Mouse (Mus musculus): ENCODE results near the gene Acox2. TPM values are rescaled to one million over a fixed set of nuclear protein-coding genes. Genes with fewer than 3 reads are reported as not detected.
"Not testable (repeated sequence)": the region's sequence is repeated elsewhere in the genome, so short reads cannot be mapped to it uniquely, and the experiment has no call there.

The Acox2 gene
- polyA plus RNA-seq, 1 experiment from 2014 or later = 1.5 TPM

DNA sequence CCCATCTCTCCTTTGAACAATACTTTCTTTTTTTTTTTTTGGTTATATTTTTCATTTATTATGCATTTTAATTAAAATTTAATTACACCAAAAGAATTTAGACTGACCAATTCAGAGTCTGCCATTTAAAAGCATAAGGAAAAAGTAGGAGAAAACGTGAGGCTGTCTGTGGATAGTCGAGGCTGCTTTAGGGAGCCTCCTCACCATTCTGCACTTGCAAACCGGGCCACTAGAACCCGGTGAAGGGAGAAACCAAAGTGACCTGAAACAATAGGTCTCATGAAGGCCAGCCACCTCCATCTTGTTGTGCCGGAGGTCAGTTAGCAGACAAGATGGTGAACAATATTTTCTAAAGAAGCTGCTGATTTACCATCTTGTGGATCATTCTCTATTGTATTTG lies 27.4 kb upstream of the Acox2 start:
- ATAC-seq (ENCODE audit: low read depth); H3K4me1 ChIP-seq (ENCODE audit: control insufficient read depth, insufficient read depth, low read length); H3K4me3 ChIP-seq (ENCODE audit: low read depth, low read length); H3K9ac ChIP-seq (ENCODE audit: low read depth, low read length); DNase-seq (ENCODE audit: low spot score); H3K27ac ChIP-seq (replicated peaks; ENCODE audit: low read depth, low read length); H3K9me3 ChIP-seq (ENCODE audit: control insufficient read depth, low read length); H3K27me3 ChIP-seq (replicated peaks; ENCODE audit: control insufficient read depth, insufficient read depth, low read length); H3K4me2 ChIP-seq (ENCODE audit: low read depth, low read length); H3K36me3 ChIP-seq (ENCODE audit: control insufficient read depth, insufficient read depth, low read length): not testable (repeated sequence)
- 82% methylated on average over 5 of the region's 5 CpGs for WGBS

DNA sequence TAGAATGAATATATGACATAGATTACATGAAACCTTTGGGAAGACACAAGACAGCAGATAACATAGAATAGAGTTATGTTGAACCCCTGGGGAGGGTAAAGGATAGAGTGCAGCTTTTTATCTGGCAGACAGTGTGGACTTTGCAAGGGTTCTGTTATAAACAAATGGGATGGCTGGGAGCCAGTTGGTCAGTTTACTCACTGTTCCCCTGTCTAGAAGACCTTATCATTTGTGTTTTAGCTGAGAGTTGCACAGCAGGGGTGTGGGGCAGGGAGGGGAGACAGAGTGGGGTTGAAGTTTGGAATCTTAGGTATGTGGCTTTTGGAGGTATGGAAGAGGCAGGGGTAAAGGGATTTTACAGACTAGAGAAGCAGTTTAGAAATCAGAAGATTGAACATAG lies 24.6 kb upstream of the Acox2 start:
- no peaks in the 10 kb centered on the region for H3K27me3 ChIP-seq (replicated peaks; ENCODE audit: control insufficient read depth, insufficient read depth, low read length)
- DNase-seq (ENCODE audit: low spot score) (no peak), ATAC-seq (ENCODE audit: low read depth) (no peak)
- 0 out of 2 replicates have a peak, but pooled peaks cover 4% of the 10 kb centered on the region for H3K9me3 ChIP-seq (ENCODE audit: control insufficient read depth, low read length)
- no peaks in the 10 kb centered on the region for H3K36me3 ChIP-seq (ENCODE audit: control insufficient read depth, insufficient read depth, low read length)
- H3K4me3 ChIP-seq (ENCODE audit: low read depth, low read length) = no peak overlapping the region
- no peak overlapping the region for H3K4me2 ChIP-seq (ENCODE audit: low read depth, low read length)
- H3K4me1 ChIP-seq (ENCODE audit: control insufficient read depth, insufficient read depth, low read length) = no peaks in the 10 kb centered on the region
- H3K27ac ChIP-seq (replicated peaks; ENCODE audit: low read depth, low read length) = no peak overlapping the region
- H3K9ac ChIP-seq (ENCODE audit: low read depth, low read length) = no peak overlapping the region

DNA sequence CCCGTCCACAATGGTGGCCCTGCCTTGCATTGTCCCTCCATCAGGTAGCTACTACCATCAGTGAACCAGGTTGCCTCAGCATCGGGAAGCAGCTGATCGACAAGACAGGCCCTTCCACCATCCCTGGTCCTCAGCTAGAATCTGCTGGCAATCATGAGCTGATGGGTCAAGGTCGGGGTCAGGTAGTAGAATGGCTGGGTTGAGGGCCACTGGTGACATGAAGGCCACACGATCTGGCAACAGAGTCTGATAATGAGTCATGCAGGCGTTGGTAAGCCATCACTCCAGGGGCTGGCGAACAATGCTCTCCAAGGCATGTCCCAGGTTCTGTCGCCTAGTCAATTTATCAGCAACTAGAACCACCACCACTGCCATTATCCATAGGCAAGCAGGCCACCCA lies 12.1 kb upstream of the Acox2 start:
- 88% methylated on average over 8 of the region's 8 CpGs for WGBS
- not testable (repeated sequence) for ATAC-seq (ENCODE audit: low read depth); DNase-seq (ENCODE audit: low spot score)

DNA sequence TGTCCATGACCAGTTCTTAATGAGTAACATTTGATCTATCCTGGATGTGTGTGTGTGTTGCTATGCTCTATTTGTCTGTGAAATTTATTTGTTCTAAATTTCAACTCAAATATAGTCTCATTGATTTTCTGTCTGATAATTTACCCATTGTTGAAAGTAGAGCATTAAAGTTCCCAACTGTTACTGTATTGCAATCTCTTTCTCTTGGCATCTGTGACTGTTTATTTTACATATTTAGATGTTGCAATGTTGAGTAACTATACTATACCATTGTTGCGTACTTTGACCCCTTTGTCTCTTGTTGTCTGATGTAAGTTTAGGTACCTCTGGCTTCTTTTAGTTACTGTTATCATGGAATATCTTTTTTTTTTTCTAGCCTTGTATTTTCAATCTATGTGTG lies 5.2 kb upstream of the Acox2 start:
- no peak overlapping the region for H3K9ac ChIP-seq (ENCODE audit: low read depth, low read length)
- H3K27me3 ChIP-seq (replicated peaks; ENCODE audit: control insufficient read depth, insufficient read depth, low read length) = no peaks in the 10 kb centered on the region
- WGBS = 86% methylated on average over 1 of the region's 1 CpGs
- no peak overlapping the region for H3K4me3 ChIP-seq (ENCODE audit: low read depth, low read length)
- H3K27ac ChIP-seq (replicated peaks; ENCODE audit: low read depth, low read length) = no peak overlapping the region
- H3K36me3 ChIP-seq (ENCODE audit: control insufficient read depth, insufficient read depth, low read length) = no peaks in the 10 kb centered on the region
- DNase-seq (ENCODE audit: low spot score) (no peak), ATAC-seq (ENCODE audit: low read depth) (no peak)
- no peaks in the 10 kb centered on the region for H3K4me1 ChIP-seq (ENCODE audit: control insufficient read depth, insufficient read depth, low read length)
- H3K9me3 ChIP-seq (ENCODE audit: control insufficient read depth, low read length) = no peaks in the 10 kb centered on the region
- no peak overlapping the region for H3K4me2 ChIP-seq (ENCODE audit: low read depth, low read length)

More for the DNA sequence above, 12.1 kb upstream of the Acox2 start:
- H3K9ac ChIP-seq (ENCODE audit: low read depth, low read length); H3K9me3 ChIP-seq (ENCODE audit: control insufficient read depth, low read length); H3K36me3 ChIP-seq (ENCODE audit: control insufficient read depth, insufficient read depth, low read length); H3K27ac ChIP-seq (replicated peaks; ENCODE audit: low read depth, low read length); H3K27me3 ChIP-seq (replicated peaks; ENCODE audit: control insufficient read depth, insufficient read depth, low read length); H3K4me2 ChIP-seq (ENCODE audit: low read depth, low read length); H3K4me1 ChIP-seq (ENCODE audit: control insufficient read depth, insufficient read depth, low read length); H3K4me3 ChIP-seq (ENCODE audit: low read depth, low read length): not testable (repeated sequence)

DNA sequence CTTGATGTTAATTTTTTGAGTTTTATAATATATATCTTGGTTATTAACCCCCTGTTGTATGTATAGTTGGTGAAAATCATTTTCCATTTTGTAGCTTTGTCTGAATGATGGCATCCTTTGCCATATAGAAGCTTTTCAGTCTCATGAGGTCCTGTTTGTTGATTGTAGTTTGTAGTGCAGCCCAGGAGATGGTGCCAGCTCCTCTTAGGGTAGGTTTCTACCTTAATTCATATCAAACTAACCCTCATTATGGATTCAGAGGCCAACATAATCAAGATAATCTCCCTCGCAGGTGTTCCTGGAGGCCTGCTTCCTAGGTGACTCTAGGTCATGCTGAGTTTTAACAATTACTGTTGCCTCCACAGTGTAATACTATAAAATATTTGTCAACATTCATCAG lies 3.1 kb upstream of the Acox2 start:
- Histone ChIP-seq H3K4me2 (ENCODE audit: low read depth, low read length) (no peak overlapping the region), H3K9ac (ENCODE audit: low read depth, low read length) (no peak overlapping the region), H3K4me3 (ENCODE audit: low read depth, low read length) (no peak overlapping the region), H3K36me3 (ENCODE audit: control insufficient read depth, insufficient read depth, low read length) (no peaks in the 10 kb centered on the region), H3K9me3 (ENCODE audit: control insufficient read depth, low read length) (no peaks in the 10 kb centered on the region), H3K4me1 (ENCODE audit: control insufficient read depth, insufficient read depth, low read length) (no peaks in the 10 kb centered on the region), H3K27me3 (replicated peaks; ENCODE audit: control insufficient read depth, insufficient read depth, low read length) (no peaks in the 10 kb centered on the region), H3K27ac (replicated peaks; ENCODE audit: low read depth, low read length) (no peak overlapping the region)
- DNase-seq (ENCODE audit: low spot score) = no peak
- no peak for ATAC-seq (ENCODE audit: low read depth)
- WGBS = 33% methylated on average over 1 of the region's 1 CpGs

DNA sequence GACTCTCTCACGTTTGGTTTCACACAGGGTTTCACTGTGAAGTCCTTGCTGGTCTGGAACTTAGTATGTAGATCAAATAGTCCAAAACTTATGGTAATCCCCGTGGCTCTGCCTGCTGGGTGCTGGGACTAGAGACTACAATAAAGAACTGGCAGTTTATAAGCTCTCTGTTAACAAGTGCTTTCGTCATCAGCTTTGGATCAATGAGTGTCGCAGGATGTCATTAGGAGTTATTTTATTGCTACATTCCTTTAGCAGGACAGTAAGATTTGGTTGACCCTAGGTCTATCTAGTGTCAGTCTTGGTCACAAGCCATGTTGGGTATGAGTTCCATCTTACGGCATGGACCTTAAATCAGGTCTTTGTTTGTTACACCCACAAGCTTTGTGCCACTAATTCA lies 1.1 kb upstream of the Acox2 start:
- Histone ChIP-seq H3K36me3 (ENCODE audit: control insufficient read depth, insufficient read depth, low read length) (no peaks in the 10 kb centered on the region), H3K9me3 (ENCODE audit: control insufficient read depth, low read length) (no peaks in the 10 kb centered on the region), H3K27me3 (replicated peaks; ENCODE audit: control insufficient read depth, insufficient read depth, low read length) (no peaks in the 10 kb centered on the region), H3K4me2 (ENCODE audit: low read depth, low read length) (no peak overlapping the region), H3K4me3 (ENCODE audit: low read depth, low read length) (no peak overlapping the region), H3K4me1 (ENCODE audit: control insufficient read depth, insufficient read depth, low read length) (no peaks in the 10 kb centered on the region), H3K27ac (replicated peaks; ENCODE audit: low read depth, low read length) (no peak overlapping the region), H3K9ac (ENCODE audit: low read depth, low read length) (no peak overlapping the region)
- WGBS = 79% methylated on average over 5 of the region's 5 CpGs
- ATAC-seq (ENCODE audit: low read depth) (no peak), DNase-seq (ENCODE audit: low spot score) (no peak)

DNA sequence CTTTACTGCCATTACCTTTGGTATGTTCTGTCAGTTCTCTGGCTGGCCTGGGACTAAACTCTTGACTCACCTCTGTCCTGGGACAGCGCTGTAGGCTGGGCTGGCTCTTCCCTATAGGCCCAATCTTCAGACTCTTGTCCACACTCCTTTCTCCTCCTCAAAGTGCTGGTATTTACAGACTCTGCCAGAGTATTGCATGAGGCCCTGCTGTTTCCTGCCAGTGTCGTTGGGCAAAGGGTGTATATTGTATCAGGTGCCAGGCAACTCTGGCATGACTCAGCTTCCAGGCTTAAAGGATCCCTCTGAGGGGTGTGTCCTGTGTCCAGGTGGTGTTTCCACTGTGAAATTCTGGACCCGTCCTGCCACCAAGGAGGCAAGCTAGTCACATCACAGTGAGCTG lies 401 bp downstream of the Acox2 start:
- H3K9ac ChIP-seq (ENCODE audit: low read depth, low read length) = no peak overlapping the region
- H3K36me3 ChIP-seq (ENCODE audit: control insufficient read depth, insufficient read depth, low read length) = no peaks in the 10 kb centered on the region
- 81% methylated on average over 3 of the region's 3 CpGs for WGBS
- no peak overlapping the region for H3K4me2 ChIP-seq (ENCODE audit: low read depth, low read length)
- no peak overlapping the region for H3K27ac ChIP-seq (replicated peaks; ENCODE audit: low read depth, low read length)
- no peaks in the 10 kb centered on the region for H3K27me3 ChIP-seq (replicated peaks; ENCODE audit: control insufficient read depth, insufficient read depth, low read length)
- DNase-seq (ENCODE audit: low spot score) = no peak
- no peak for ATAC-seq (ENCODE audit: low read depth)
- no peak overlapping the region for H3K4me3 ChIP-seq (ENCODE audit: low read depth, low read length)
- H3K4me1 ChIP-seq (ENCODE audit: control insufficient read depth, insufficient read depth, low read length) = no peaks in the 10 kb centered on the region
- H3K9me3 ChIP-seq (ENCODE audit: control insufficient read depth, low read length) = no peaks in the 10 kb centered on the region

DNA sequence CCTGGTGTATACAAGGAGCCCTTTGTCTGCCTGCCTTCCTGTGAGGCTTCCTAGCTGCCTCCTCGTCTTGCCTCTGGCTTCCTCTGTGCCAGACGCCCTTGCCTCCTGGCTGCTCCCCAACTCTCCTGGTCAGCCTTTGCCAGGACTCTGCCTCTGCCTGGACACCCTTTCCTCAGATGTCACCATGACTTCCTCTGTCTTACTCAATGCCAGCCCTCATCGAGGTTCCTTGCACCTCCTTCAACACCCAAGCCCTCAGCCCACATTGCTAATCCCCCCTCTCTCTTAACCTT lies 872 bp downstream of the Acox2 start:
- Histone ChIP-seq H3K4me2 (ENCODE audit: low read depth, low read length) (no peak overlapping the region), H3K36me3 (ENCODE audit: control insufficient read depth, insufficient read depth, low read length) (no peaks in the 10 kb centered on the region), H3K4me3 (ENCODE audit: low read depth, low read length) (no peak overlapping the region), H3K4me1 (ENCODE audit: control insufficient read depth, insufficient read depth, low read length) (no peaks in the 10 kb centered on the region), H3K9ac (ENCODE audit: low read depth, low read length) (no peak overlapping the region), H3K27me3 (replicated peaks; ENCODE audit: control insufficient read depth, insufficient read depth, low read length) (no peaks in the 10 kb centered on the region), H3K9me3 (ENCODE audit: control insufficient read depth, low read length) (no peaks in the 10 kb centered on the region), H3K27ac (replicated peaks; ENCODE audit: low read depth, low read length) (no peak overlapping the region)
- ATAC-seq (ENCODE audit: low read depth) (no peak), DNase-seq (ENCODE audit: low spot score) (no peak)
- WGBS = 22% methylated on average over 3 of the region's 3 CpGs

DNA sequence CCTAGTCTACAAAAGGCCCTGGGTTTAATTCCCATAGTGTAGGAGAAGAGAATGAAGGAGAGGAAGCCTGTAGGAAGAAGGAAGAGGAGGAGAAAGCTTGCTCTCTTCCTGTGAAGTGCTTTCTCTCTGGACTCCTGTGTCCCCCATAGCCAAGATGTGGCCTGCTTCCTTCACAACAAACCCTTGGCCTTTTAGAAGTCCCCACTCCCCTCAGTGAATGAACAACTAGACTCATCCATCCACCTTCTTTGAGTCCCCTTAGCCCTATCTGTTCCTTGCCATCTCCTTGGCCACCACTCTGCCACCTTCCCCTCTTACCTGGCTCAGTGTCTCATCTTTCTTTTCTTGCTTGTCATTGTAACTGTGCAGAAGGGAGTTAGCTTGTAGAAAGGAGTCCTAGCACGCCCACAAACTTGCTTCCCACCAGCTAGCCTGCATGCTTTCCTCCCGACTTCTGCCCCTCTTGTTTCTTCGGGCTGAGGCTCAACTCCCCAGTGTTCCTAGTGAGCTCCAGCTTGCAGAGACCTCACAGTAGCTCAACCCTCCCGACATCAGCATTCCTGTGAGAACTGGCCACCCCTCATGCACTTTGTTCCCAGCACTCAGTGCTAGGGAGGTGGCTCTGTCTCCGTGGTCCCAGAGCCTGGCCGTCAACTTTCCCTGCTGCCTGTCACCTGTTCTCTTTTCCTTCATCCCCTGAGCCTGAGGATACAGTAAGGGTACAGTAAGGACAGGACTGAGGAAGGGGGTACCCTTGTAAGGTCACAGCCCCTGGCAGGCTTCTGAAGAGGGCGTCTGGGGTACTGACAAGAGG lies 1.4 kb downstream of the Acox2 start:
- Histone ChIP-seq H3K27me3 (replicated peaks; ENCODE audit: control insufficient read depth, insufficient read depth, low read length) (no peaks in the 10 kb centered on the region), H3K9me3 (ENCODE audit: control insufficient read depth, low read length) (no peaks in the 10 kb centered on the region), H3K4me3 (ENCODE audit: low read depth, low read length) (no peak overlapping the region), H3K27ac (replicated peaks; ENCODE audit: low read depth, low read length) (no peak overlapping the region), H3K4me1 (ENCODE audit: control insufficient read depth, insufficient read depth, low read length) (no peaks in the 10 kb centered on the region), H3K4me2 (ENCODE audit: low read depth, low read length) (no peak overlapping the region), H3K36me3 (ENCODE audit: control insufficient read depth, insufficient read depth, low read length) (no peaks in the 10 kb centered on the region), H3K9ac (ENCODE audit: low read depth, low read length) (no peak overlapping the region; the same call in 1 of the 2 replicates)
- DNase-seq (ENCODE audit: low spot score) (no peak), ATAC-seq (ENCODE audit: low read depth) (no peak)
- 34% methylated on average over 7 of the region's 7 CpGs for WGBS

Measured in embryonic facial prominence, embryonic 14.5 days (tissue).